Mouse (Mus musculus) CD8-positive naive resting alpha-beta T cell, adult 2 months (primary cell): Measurements from ENCODE around the gene Heg1.

Experiments
- DNase-seq, 2 experiments: peaks; one replicate each; pipeline ENCODE4 v3.0.0; 2022; ENCODE audit warnings: low read depth in 2 of 2, low spot score in 2 of 2

Gene Heg1

DNA sequence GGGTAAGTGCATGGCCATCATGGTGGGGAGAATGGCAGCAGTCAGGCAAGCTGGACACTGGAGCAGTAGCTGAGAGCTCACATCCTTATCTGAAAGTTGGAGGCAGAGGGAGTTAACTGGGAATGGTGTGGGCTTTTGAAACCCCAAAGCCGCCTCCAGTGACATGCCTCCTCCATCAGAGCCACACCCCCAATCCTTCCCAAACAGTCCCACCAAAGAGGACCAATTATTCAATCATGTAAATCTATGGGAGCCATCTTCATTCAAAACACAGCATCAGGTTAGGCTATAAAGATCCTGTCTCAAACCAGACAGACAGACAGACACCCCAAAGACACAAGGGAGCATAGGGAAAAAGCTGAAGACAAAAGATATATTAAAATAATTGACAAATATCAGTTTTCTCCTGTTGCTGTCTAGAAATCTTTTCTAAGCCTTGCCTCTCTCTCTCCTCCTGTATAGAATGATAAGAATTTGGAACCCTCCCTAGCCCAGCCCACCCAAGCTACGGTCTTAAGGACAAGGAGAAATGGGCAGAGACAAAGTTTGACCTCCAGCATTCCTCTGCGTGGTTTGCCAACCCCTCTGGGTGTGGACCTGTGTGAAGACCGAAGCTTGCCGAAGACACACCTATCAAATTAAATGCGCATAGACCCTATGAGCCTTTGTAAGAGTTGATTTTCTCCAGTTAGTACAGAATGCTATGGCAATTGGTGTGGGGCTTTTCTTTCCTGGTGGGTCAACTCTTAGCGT lies 134.4 kb downstream of the Heg1 start:
- DNase-seq, result no peak

DNA sequence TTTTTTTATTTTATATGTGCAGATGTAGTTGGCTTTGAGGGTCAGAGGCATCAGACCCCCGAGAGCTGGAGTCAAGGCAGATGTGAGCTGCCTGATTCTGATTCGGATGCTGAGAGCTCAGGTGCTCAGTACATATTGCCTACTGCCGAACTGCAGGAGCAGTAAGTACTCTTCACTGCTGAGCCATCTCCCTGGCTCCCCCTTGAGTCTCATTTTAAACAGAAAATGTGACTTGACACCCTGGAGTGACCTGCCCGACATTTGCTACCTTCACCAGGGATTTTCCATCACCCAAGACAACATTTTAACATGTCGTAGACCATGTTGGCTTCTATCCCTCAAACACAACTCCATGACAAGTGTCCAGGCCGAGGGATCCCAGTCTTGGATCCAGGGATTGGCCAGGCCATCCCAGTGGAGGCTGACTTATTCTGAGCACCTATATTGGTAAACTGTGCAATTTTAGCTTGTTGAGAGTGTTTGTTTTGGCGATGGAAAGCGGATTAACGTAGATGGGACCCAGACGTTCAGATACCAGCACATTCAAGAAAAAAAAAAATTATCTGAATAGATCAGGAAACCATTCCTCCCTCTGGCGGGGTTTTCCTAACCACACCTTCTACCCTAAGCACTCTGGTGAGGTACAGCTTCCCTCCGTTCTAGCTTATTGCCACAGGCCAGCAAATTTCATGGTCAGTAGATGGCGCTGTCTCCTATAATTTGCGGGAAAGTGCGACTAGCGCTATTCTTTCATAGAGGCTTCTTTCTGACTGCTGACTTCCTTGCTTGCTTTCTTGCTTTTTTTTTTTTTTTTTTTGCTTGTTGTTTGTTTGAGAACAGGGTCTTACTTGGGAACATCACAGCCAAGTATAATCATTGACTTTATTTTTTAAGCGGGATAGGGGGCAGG lies 136.4 kb downstream of the Heg1 start:
- peak; percentile 64 to 81 for DNase-seq
